Mouse (Mus musculus): ENCODE results near the gene 4933411K16Rik. TPM values are rescaled to one million over a fixed set of nuclear protein-coding genes. Genes with fewer than 3 reads are reported as not detected.

Gene 4933411K16Rik
- under 1 TPM; 0.26 to 0.50 TPM for total RNA-seq (2021)

GRCm38 (mm10) chr19:42051948-42052347, at the start of gene 4933411K16Rik:
Gene 4933411K16Rik, plus strand, starts transcription at chr19:42052248.
- DNase-seq: no peak

GRCm38 (mm10) chr19:42004258-42004657, 47.8 kb upstream of the 4933411K16Rik start:
- no peak for DNase-seq

GRCm38 (mm10) chr19:42005616-42006015, 46.4 kb upstream of the 4933411K16Rik start:
- DNase-seq: no peak

DNA sequence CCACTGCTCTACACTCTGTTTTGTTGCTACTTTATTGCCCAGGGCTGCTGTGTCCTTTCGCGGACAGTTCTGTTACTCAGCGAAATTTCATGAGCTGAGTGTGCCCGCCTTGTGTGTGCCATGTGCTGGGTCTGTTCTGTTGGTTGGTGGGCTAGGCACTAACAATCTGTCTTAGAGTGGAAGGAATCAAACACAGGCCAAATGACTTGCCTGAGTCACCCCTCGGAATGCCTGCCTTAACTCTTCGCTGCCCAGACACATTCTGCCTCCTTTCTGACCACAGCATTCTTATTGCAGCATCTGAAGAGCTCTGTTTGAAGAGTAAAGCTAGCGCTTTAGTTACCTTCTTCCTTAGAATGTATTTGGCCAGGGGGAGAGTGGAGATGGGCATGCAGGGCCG, 45.5 kb upstream of the 4933411K16Rik start:
- DNase-seq: no peak

DNA sequence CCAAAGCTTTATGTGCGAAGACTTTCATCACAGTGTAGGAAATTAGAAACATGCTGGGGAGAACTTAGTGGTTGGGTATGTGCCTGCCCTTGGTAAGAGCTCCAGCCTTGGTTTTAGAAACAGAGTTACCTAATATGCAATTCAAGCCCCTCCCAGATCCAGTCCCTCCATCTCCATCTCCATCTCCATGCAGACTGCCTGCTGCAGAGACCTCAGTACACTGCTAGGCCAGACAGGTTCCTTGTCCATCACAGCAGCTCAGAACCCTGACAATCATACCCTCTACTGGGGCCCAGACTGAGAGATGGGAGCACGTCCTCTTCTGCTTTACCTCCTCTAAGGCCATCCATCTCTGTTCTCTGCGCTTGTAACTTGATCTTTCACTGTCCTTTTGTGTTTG, 43.5 kb upstream of the 4933411K16Rik start:
- no peak for DNase-seq

DNA sequence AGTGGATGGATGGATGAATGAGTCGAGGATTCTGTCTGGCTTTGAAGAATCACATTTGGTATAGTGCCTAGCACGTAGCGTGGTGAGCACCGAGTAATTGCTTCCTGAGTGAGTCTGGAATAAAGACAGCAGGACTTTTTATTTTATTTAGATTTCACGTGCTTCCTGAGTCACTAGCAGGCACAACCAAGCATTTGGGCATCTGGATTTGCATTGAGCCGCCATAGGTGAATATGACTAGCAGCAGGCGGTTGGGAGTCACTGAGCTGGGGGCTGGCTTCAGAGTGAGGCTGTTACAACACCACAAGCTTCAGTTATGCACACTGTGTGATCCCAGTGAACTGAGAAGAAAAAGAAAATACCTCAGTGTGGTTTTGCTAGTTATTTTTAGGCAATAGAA, 43.0 kb upstream of the 4933411K16Rik start:
- DNase-seq: no peak

- no peak for DNase-seq
These were observed 41.6 kb upstream of the 4933411K16Rik start for GRCm38 (mm10) chr19:42010436-42010835.

GRCm38 (mm10) chr19:42011123-42011522, 40.9 kb upstream of the 4933411K16Rik start:
- no peak for DNase-seq

- DNase-seq: no peak
These were observed 37.7 kb upstream of the 4933411K16Rik start for GRCm38 (mm10) chr19:42014231-42014825.

- DNase-seq: no peak
These were observed 37.0 kb upstream of the 4933411K16Rik start for GRCm38 (mm10) chr19:42015001-42015400.

GRCm38 (mm10) chr19:42016251-42016650, 35.8 kb upstream of the 4933411K16Rik start:
- no peak for DNase-seq

- DNase-seq: peak; percentile 61
These were observed 35.2 kb upstream of the 4933411K16Rik start for GRCm38 (mm10) chr19:42016840-42017239.

DNA sequence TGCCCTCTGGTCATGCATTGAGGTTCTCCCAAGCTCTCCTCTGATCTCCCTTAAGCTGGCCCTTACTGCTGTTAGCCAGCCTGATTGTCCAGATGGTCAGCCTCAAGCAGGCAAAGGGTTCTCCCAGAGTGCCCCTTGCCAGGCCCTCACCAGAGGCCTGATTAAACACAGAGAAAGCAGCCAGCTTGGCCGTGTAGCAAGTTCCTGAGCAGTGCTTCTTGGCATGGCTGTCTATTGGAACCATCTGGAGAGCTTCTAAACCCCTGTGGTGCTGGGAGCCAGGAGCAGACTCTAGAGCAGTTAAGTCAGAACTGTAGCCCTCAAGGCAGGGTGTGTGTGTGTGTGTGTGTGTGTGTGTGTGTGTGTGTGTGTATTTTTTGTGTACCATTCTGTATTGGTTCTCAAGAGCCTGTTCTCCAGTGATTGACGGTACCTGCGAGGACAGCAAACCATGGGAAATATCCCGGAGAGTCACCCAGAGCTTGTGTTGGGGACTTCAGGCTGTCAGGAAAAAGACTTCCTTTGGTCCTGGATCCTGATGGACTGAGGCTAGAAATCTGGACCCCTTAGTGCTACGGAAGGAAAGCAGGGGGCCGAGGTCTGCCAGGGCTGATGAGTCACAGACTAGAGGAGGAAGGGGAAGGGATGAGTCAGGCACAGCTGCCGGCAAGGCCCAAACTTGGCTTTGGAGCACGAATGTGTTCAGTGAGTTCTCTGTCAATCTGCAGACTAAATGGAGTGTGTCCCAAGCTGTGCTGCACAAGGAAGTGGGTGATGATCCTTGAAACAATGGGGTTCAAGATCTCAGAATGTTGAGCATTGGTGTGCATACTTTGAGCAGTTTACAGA, 34.4 kb upstream of the 4933411K16Rik start:
- DNase-seq: peak; percentile 79

DNA sequence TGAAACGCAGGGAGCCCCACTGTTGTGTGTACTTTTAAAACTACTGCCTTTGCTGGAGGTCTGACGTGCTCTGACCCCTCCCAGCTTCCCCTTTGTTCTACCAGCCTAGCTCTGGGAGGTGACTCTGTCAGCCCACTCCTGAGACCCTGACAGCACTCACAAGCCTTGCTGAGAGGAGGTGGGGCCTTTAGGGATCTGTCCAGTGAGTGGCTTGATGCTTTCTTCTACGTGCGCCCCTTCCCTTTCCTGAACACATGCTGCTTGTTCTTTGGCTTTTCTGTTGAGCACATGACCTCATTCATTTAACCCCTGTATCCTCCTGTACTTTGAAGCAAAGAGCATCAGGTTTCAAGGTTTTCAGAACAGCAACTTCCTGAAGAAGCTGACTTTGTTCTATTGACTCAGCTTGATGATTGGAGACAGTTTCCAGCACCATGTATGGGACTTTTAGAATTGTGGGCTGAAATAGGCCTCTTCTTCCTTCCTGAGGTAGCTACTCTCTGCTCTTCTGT, 33.0 kb upstream of the 4933411K16Rik start:
- no peak for DNase-seq

DNA sequence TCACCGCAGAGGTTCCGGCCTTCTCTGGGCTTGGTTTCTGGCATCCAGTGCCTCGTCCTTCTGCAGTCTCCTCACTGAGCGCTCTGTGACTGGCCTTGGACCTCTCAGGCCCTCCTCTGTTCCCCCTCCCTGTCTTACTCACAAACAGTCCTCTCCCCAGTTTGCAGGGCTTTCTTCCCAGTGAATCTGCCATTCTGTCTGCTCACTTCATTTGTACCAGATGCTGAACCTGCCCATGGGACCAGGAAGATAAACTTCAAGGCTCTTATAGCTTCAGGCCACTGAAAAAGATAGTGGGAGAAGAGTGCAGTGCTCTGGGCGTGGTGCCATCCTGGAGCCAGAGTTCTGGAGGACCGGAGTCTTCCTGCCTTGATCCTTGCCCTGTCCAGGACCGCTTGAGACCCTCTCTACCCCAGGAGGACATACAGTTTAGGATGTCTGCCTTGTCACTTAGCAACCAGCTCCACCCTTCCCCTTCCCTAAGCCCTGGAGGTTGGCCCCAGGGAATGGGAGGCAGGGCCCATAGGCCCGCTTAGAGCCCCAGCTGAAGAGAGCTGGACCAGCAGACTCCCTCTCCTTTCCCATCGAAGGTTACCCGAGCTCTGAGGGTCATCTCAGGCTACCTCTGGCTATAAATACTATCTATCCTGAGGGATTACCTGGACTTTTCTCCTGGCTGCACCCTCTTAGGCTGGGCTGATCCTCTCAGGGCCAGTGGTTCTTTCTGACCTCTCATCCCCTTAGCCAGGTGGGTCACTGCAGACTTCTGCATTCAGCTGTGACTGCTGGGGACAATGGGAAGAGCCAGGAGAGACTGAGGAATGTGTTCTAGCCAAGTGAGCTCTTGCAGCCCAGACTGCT, 30.1 kb upstream of the 4933411K16Rik start:
- DNase-seq: peak; percentile 50

- DNase-seq: no peak
These were observed 29.6 kb upstream of the 4933411K16Rik start for GRCm38 (mm10) chr19:42022542-42022848.

DNA sequence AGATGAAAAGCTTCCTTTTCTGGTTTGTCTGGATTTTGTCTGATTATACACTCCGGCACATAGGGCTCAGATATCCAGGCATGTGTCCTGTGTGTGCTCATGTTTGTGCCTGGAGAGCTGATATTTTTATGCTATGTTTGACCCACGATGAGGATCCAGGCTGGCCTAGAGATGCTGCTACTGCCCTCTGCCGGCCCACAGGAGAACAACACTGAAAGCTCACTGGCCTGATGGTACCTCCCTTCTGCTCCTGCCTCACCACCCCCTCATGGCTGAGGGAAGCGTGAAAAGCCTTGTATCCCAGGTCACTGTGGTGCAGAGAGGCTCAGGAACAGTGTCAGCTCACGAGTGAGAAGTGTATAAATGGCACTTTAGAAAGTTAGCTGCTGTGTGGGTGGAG, 25.9 kb upstream of the 4933411K16Rik start:
- DNase-seq: peak; percentile 90

GRCm38 (mm10) chr19:42031112-42031511, 20.9 kb upstream of the 4933411K16Rik start:
- DNase-seq: no peak

GRCm38 (mm10) chr19:42033611-42034010, 18.4 kb upstream of the 4933411K16Rik start:
- no peak for DNase-seq

DNA sequence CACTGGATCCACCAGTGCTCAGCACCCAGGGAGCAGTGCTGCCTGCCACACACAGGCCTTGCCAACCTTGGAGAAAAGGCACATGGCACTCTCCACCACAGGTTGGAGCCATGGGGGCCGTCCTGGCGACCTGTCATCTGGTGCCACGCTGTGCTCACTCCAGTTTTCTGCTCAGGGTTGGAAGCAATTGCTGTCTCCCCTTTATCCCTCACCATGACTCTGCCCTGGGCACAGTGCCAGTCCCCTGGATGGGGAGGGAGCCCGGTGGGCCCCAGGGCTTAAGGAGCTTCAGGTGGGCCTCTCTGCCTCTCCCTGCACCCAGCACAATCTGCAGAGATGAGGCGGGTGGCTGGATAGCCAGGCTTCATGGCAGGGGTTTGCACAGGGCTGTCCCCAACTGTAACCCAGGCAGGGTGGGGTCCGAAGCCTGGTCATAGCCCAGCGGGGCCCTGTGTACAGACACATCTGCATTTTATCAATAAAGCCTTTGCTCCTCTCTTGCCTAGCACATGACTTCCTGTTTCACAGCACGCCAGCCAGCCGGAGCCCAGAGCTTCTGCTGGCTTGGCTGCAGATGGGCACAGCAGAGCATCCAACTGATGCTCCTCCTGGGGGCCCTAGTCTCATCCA, 17.8 kb upstream of the 4933411K16Rik start:
- no peak for DNase-seq

- DNase-seq: no peak
These were observed 17.1 kb upstream of the 4933411K16Rik start for GRCm38 (mm10) chr19:42034881-42035455.

Data from heart, postnatal 4 days (tissue).